Mouse (Mus musculus) monocyte, adult 59 days (primary cell): Measurements from ENCODE around the gene Pabpc4l. TPM values are rescaled to one million over a fixed set of nuclear protein-coding genes. Genes with fewer than 3 reads are reported as not detected.

Experiments
- total RNA-seq, 2 experiments: library from RNA; stranded (reverse); gene quantifications; one replicate each; pipeline ENCODE4 v1.2.4; 2023

Gene Pabpc4l
- total RNA-seq = not detected

GRCm38 (mm10) chr3:46447481-46448265 is at the start of gene Pabpc4l:
TSS of gene Pabpc4l (minus strand) at chr3:46448219.

